Mouse (Mus musculus): ENCODE results near the gene P3h4. TPM values are rescaled to one million over a fixed set of nuclear protein-coding genes. Genes with fewer than 3 reads are reported as not detected.

Gene P3h4
- polyA plus RNA-seq (2015; fragmentation: Nextera tagmentation; extraction: Ambion mirVana), result 20.7 and 20.8 TPM in 2 replicates

- Histone ChIP-seq H3K4me3 (ENCODE audit: low read depth, low read length) (peak within 1 kb of the TSS; percentile 72), H3K9me3 (replicated peaks; ENCODE audit: control insufficient read depth, low read length, poor library complexity, severe bottlenecking) (no peaks in the 10 kb centered on the region), H3K36me3 (ENCODE audit: control insufficient read depth, insufficient read depth, low read length) (peaks cover 3% of the 10 kb centered on the region; the same call in 1 of the 2 replicates), H3K4me1 (ENCODE audit: control insufficient read depth, insufficient read depth, low read length) (peaks cover 18% of the 10 kb centered on the region), H3K9ac (ENCODE audit: low read depth, low read length) (peak within 1 kb of the TSS; percentile 80), H3K27ac (ENCODE audit: low read length) (peak within 1 kb of the TSS; percentile 75), H3K4me2 (ENCODE audit: low read length) (peak within 1 kb of the TSS; percentile 65), H3K27me3 (ENCODE audit: control insufficient read depth, insufficient read depth, low read depth, low read length) (peaks cover 8% of the 10 kb centered on the region)
- ATAC-seq, result peak; percentile 94
- 1% methylated on average over 87 of the region's 93 CpGs for WGBS
These were observed at the start of gene P3h4 for GRCm38 (mm10) chr11:100414021-100414913. TSS of gene P3h4 (minus strand) at chr11:100414836.

- no peak overlapping the region for H3K4me2 ChIP-seq (ENCODE audit: low read length)
- WGBS, result 95% methylated on average over 10 of the region's 10 CpGs
- no peaks in the 10 kb centered on the region for H3K9me3 ChIP-seq (replicated peaks; ENCODE audit: control insufficient read depth, low read length, poor library complexity, severe bottlenecking)
- H3K4me3 ChIP-seq (ENCODE audit: low read depth, low read length), result no peak overlapping the region
- H3K9ac ChIP-seq (ENCODE audit: low read depth, low read length), result no peak overlapping the region
- H3K27me3 ChIP-seq (ENCODE audit: control insufficient read depth, insufficient read depth, low read depth, low read length), result no peaks in the 10 kb centered on the region
- no peak for ATAC-seq
- no peak overlapping the region for H3K27ac ChIP-seq (ENCODE audit: low read length)
- H3K4me1 ChIP-seq (ENCODE audit: control insufficient read depth, insufficient read depth, low read length), result 0 out of 2 replicates have a peak, but pooled peaks cover 2% of the 10 kb centered on the region
- H3K36me3 ChIP-seq (ENCODE audit: control insufficient read depth, insufficient read depth, low read length), result peaks cover 10% of the 10 kb centered on the region; the same call in 1 of the 2 replicates
These were observed 48.1 kb upstream of the P3h4 start for GRCm38 (mm10) chr11:100462699-100463098.

- H3K36me3 ChIP-seq (ENCODE audit: control insufficient read depth, insufficient read depth, low read length), result peaks cover 10% of the 10 kb centered on the region; the same call in 1 of the 2 replicates
- H3K27ac ChIP-seq (ENCODE audit: low read length), result no peak overlapping the region
- no peak overlapping the region for H3K4me3 ChIP-seq (ENCODE audit: low read depth, low read length)
- H3K4me2 ChIP-seq (ENCODE audit: low read length), result no peak overlapping the region
- H3K4me1 ChIP-seq (ENCODE audit: control insufficient read depth, insufficient read depth, low read length), result 0 out of 2 replicates have a peak, but pooled peaks cover 2% of the 10 kb centered on the region
- no peak overlapping the region for H3K9ac ChIP-seq (ENCODE audit: low read depth, low read length)
- H3K9me3 ChIP-seq (replicated peaks; ENCODE audit: control insufficient read depth, low read length, poor library complexity, severe bottlenecking), result no peaks in the 10 kb centered on the region
- ATAC-seq, result no peak
- H3K27me3 ChIP-seq (ENCODE audit: control insufficient read depth, insufficient read depth, low read depth, low read length), result no peaks in the 10 kb centered on the region
- WGBS, result 95% methylated on average over 5 of the region's 5 CpGs
These were observed 43.1 kb upstream of the P3h4 start for GRCm38 (mm10) chr11:100457711-100458110.

- Histone ChIP-seq H3K4me1 (ENCODE audit: control insufficient read depth, insufficient read depth, low read length) (0 out of 2 replicates have a peak, but pooled peaks cover 2% of the 10 kb centered on the region), H3K9me3 (replicated peaks; ENCODE audit: control insufficient read depth, low read length, poor library complexity, severe bottlenecking) (no peaks in the 10 kb centered on the region), H3K27ac (ENCODE audit: low read length) (no peak overlapping the region), H3K9ac (ENCODE audit: low read depth, low read length) (no peak overlapping the region), H3K4me2 (ENCODE audit: low read length) (no peak overlapping the region), H3K27me3 (ENCODE audit: control insufficient read depth, insufficient read depth, low read depth, low read length) (no peaks in the 10 kb centered on the region), H3K4me3 (ENCODE audit: low read depth, low read length) (no peak overlapping the region), H3K36me3 (ENCODE audit: control insufficient read depth, insufficient read depth, low read length) (peaks cover 7% of the 10 kb centered on the region; the same call in 1 of the 2 replicates)
- no peak for ATAC-seq
- WGBS, result 86% methylated on average over 4 of the region's 4 CpGs
These were observed 42.6 kb upstream of the P3h4 start for GRCm38 (mm10) chr11:100457247-100457646.

- no peak for ATAC-seq
- Histone ChIP-seq H3K36me3 (ENCODE audit: control insufficient read depth, insufficient read depth, low read length) (no peaks in the 10 kb centered on the region), H3K4me1 (ENCODE audit: control insufficient read depth, insufficient read depth, low read length) (peaks cover 15% of the 10 kb centered on the region), H3K4me2 (ENCODE audit: low read length) (no peak overlapping the region), H3K27ac (ENCODE audit: low read length) (no peak overlapping the region), H3K27me3 (ENCODE audit: control insufficient read depth, insufficient read depth, low read depth, low read length) (no peaks in the 10 kb centered on the region), H3K9me3 (replicated peaks; ENCODE audit: control insufficient read depth, low read length, poor library complexity, severe bottlenecking) (no peaks in the 10 kb centered on the region), H3K9ac (ENCODE audit: low read depth, low read length) (no peak overlapping the region), H3K4me3 (ENCODE audit: low read depth, low read length) (no peak overlapping the region)
- WGBS, result 81% methylated on average over 6 of the region's 6 CpGs
These were observed 28.0 kb upstream of the P3h4 start for GRCm38 (mm10) chr11:100442625-100443024.

GRCm38 (mm10) chr11:100441797-100442196 is 27.2 kb upstream of the P3h4 start, which contains the start of the genes Nt5c3b and Klhl10:
TSS of gene Nt5c3b (minus strand) at chr11:100441808.
TSS of gene Klhl10 (plus strand) at chr11:100441917.
- H3K36me3 ChIP-seq (ENCODE audit: control insufficient read depth, insufficient read depth, low read length), result 0 out of 2 replicates have a peak, but pooled peaks cover 3% of the 10 kb centered on the region
- WGBS, result 91% methylated on average over 8 of the region's 8 CpGs
- 0 out of 2 replicates have a peak, but pooled peaks have one; percentile 14 for ATAC-seq
- H3K9me3 ChIP-seq (replicated peaks; ENCODE audit: control insufficient read depth, low read length, poor library complexity, severe bottlenecking), result no peaks in the 10 kb centered on the region
- H3K9ac ChIP-seq (ENCODE audit: low read depth, low read length), result peak within 1 kb of the TSS; percentile 95
- H3K27me3 ChIP-seq (ENCODE audit: control insufficient read depth, insufficient read depth, low read depth, low read length), result no peaks in the 10 kb centered on the region
- H3K4me1 ChIP-seq (ENCODE audit: control insufficient read depth, insufficient read depth, low read length), result peaks cover 15% of the 10 kb centered on the region
- peak within 1 kb of the TSS; percentile 89 for H3K4me3 ChIP-seq (ENCODE audit: low read depth, low read length)
- peak within 1 kb of the TSS; percentile 78 for H3K4me2 ChIP-seq (ENCODE audit: low read length)
- H3K27ac ChIP-seq (ENCODE audit: low read length), result peak within 1 kb of the TSS; percentile 79

- H3K27ac ChIP-seq (ENCODE audit: low read length), result peak overlapping the region; percentile 79
- peak overlapping the region; percentile 95 for H3K9ac ChIP-seq (ENCODE audit: low read depth, low read length)
- peak; percentile 97 for ATAC-seq
- H3K4me2 ChIP-seq (ENCODE audit: low read length), result peak overlapping the region; percentile 78
- under 1% methylated on average over 52 of the region's 52 CpGs for WGBS
- H3K4me1 ChIP-seq (ENCODE audit: control insufficient read depth, insufficient read depth, low read length), result peaks cover 15% of the 10 kb centered on the region
- no peaks in the 10 kb centered on the region for H3K27me3 ChIP-seq (ENCODE audit: control insufficient read depth, insufficient read depth, low read depth, low read length)
- peaks cover 6% of the 10 kb centered on the region; the same call in 1 of the 2 replicates for H3K36me3 ChIP-seq (ENCODE audit: control insufficient read depth, insufficient read depth, low read length)
- no peaks in the 10 kb centered on the region for H3K9me3 ChIP-seq (replicated peaks; ENCODE audit: control insufficient read depth, low read length, poor library complexity, severe bottlenecking)
- H3K4me3 ChIP-seq (ENCODE audit: low read depth, low read length), result peak overlapping the region; percentile 89
These were observed 26.3 kb upstream of the P3h4 start for GRCm38 (mm10) chr11:100440691-100441522.

GRCm38 (mm10) chr11:100437901-100438300 is 23.3 kb upstream of the P3h4 start:
- Histone ChIP-seq H3K27ac (ENCODE audit: low read length) (no peak overlapping the region), H3K4me3 (ENCODE audit: low read depth, low read length) (no peak overlapping the region), H3K9ac (ENCODE audit: low read depth, low read length) (no peak overlapping the region), H3K36me3 (ENCODE audit: control insufficient read depth, insufficient read depth, low read length) (peaks cover 9% of the 10 kb centered on the region; the same call in 1 of the 2 replicates), H3K4me1 (ENCODE audit: control insufficient read depth, insufficient read depth, low read length) (peaks cover 15% of the 10 kb centered on the region), H3K27me3 (ENCODE audit: control insufficient read depth, insufficient read depth, low read depth, low read length) (no peaks in the 10 kb centered on the region), H3K4me2 (ENCODE audit: low read length) (no peak overlapping the region), H3K9me3 (replicated peaks; ENCODE audit: control insufficient read depth, low read length, poor library complexity, severe bottlenecking) (no peaks in the 10 kb centered on the region)
- no peak for ATAC-seq
- WGBS, result 82% methylated on average over 1 of the region's 1 CpGs

All from midbrain, embryonic 16.5 days (tissue).